Comparison of ENCODE assay signal across 7 mouse cellular contexts in genomic region chr11:109472821-109473170, GRCm38 (mm10). TPM values are rescaled to one million over a fixed set of nuclear protein-coding genes. Genes with fewer than 3 reads are reported as not detected.
DNase-seq lines count a peak whose midpoint lies in the region; ATAC-seq and TF ChIP-seq lines count a peak whose summit lies in the region.

No protein-coding gene starts in this region.

- no peak for TF ChIP-seq CTCF in embryonic fibroblast, embryonic 13.5 days (IDR thresholded peaks at IDR 0.05; ENCODE audit: borderline replicate concordance, insufficient read depth, low read length)

- under 1% methylated on average over 13 of the region's 13 CpGs for WGBS in limb, embryonic 11.5 days
- 0% methylated on average over 12 of the region's 13 CpGs for WGBS in stomach, embryonic 14.5 days

- no peaks in the 10 kb centered on the region for H3K9me3 ChIP-seq in megakaryocyte, embryonic 14.5 days
- H3K9me3 ChIP-seq in limb, embryonic 11.5 days (ENCODE audit: control insufficient read depth, low read length): no peaks in the 10 kb centered on the region
- no peaks in the 10 kb centered on the region for H3K9me3 ChIP-seq in stomach, embryonic 14.5 days (ENCODE audit: control insufficient read depth, low read depth, low read length)

- peak overlapping the region; percentile 88 for H3K9ac ChIP-seq in limb, embryonic 11.5 days (ENCODE audit: low read length)
- peak overlapping the region; percentile 71 for H3K9ac ChIP-seq in stomach, embryonic 14.5 days (replicated peaks; ENCODE audit: low read depth, low read length)

- peak overlapping the region; percentile 93 for H3K4me2 ChIP-seq in limb, embryonic 11.5 days (ENCODE audit: low read depth, severe bottlenecking)
- peak overlapping the region; percentile 94 for H3K4me2 ChIP-seq in stomach, embryonic 14.5 days (replicated peaks; ENCODE audit: low read depth, low read length)

- H3K27ac ChIP-seq in embryonic fibroblast, embryonic 13.5 days (ENCODE audit: insufficient read depth, low read length): no peak overlapping the region
- peak overlapping the region; percentile 72; the same call in 1 of the 2 replicates for H3K27ac ChIP-seq in limb, embryonic 11.5 days (replicated peaks; ENCODE audit: low read depth, low read length)
- peak overlapping the region; percentile 74; the same call in 1 of the 2 replicates for H3K27ac ChIP-seq in stomach, embryonic 14.5 days (ENCODE audit: low read length)

- no peak for DNase-seq in limb, embryonic 11.5 days (ENCODE audit: low spot score)
- no peak for DNase-seq in left cerebral cortex, adult 18-20 months (ENCODE audit: low spot score in 2 of 2)

- H3K27me3 ChIP-seq in megakaryocyte, embryonic 14.5 days (replicated peaks): no peaks in the 10 kb centered on the region
- peaks cover 4% of the 10 kb centered on the region; the same call in 1 of the 2 replicates for H3K27me3 ChIP-seq in limb, embryonic 11.5 days (ENCODE audit: control insufficient read depth, insufficient read depth, low read length)
- H3K27me3 ChIP-seq in stomach, embryonic 14.5 days (ENCODE audit: control insufficient read depth, insufficient read depth, low read length): no peaks in the 10 kb centered on the region

- peaks cover 23% of the 10 kb centered on the region for H3K36me3 ChIP-seq in megakaryocyte, embryonic 14.5 days (replicated peaks; ENCODE audit: low read length)
- no peaks in the 10 kb centered on the region for H3K36me3 ChIP-seq in limb, embryonic 11.5 days (ENCODE audit: control insufficient read depth, insufficient read depth, low read length)
- H3K36me3 ChIP-seq in stomach, embryonic 14.5 days (ENCODE audit: control insufficient read depth, insufficient read depth, low read length): no peaks in the 10 kb centered on the region

- ATAC-seq in megakaryocyte, adult 5-6 weeks (ENCODE audit: poor library complexity, severe bottlenecking): no peak
- peak; percentile 45; the same call in 1 of the 2 replicates for ATAC-seq in limb, embryonic 11.5 days (ENCODE audit: insufficient number of reproducible peaks, low FRiP score, low TSS enrichment, low read depth)
- ATAC-seq in stomach, embryonic 14.5 days (ENCODE audit: insufficient number of reproducible peaks, insufficient read depth, low FRiP score, low read depth): peak; percentile 44
- no peak for ATAC-seq in activated CD4-positive, CD25-positive, alpha-beta regulatory T cell, adult 4 months

- peak overlapping the region; percentile 99 for H3K4me3 ChIP-seq in megakaryocyte, embryonic 14.5 days (replicated peaks)
- H3K4me3 ChIP-seq in embryonic fibroblast, embryonic 13.5 days (ENCODE audit: insufficient read depth, low read length): peak overlapping the region; percentile 48
- peak overlapping the region; percentile 80 for H3K4me3 ChIP-seq in limb, embryonic 11.5 days (ENCODE audit: low read depth, low read length)
- H3K4me3 ChIP-seq in stomach, embryonic 14.5 days (ENCODE audit: low read depth, low read length): peak overlapping the region; percentile 80

- TF ChIP-seq POLR2A in embryonic fibroblast, embryonic 13.5 days (IDR thresholded peaks at IDR 0.05; ENCODE audit: low read depth, low read length): no peak

- peaks cover 74% of the 10 kb centered on the region for H3K4me1 ChIP-seq in megakaryocyte, embryonic 14.5 days
- no peaks in the 10 kb centered on the region for H3K4me1 ChIP-seq in embryonic fibroblast, embryonic 13.5 days (ENCODE audit: control insufficient read depth, insufficient read depth, low read length)
- 0 out of 2 replicates have a peak, but pooled peaks cover 2% of the 10 kb centered on the region for H3K4me1 ChIP-seq in limb, embryonic 11.5 days (ENCODE audit: control insufficient read depth, insufficient read depth, low read length)
- 0 out of 2 replicates have a peak, but pooled peaks cover 3% of the 10 kb centered on the region for H3K4me1 ChIP-seq in stomach, embryonic 14.5 days (ENCODE audit: control insufficient read depth, insufficient read depth, low read length)

RNA-seq across cellular contexts. Expression of gene Arsg, which starts 0.4 kb away (rescaled TPM):
- 0.88 TPM in 1 of 2 replicates, not detected in the other for polyA plus RNA-seq in megakaryocyte, embryonic 14.5 days (2012; ENCODE audit: insufficient read depth, low replicate concordance)
- 4.9 and 6.2 TPM in 2 replicates for total RNA-seq in megakaryocyte, adult 5-6 weeks (2015)
- total RNA-seq in megakaryocyte, adult 5-6 weeks (2017): 6.2 and 7.5 TPM in 2 replicates
- 2.7 and 3.9 TPM in 2 replicates for polyA plus RNA-seq in embryonic fibroblast, embryonic 13.5 days (2011; ENCODE audit: insufficient read length, low read depth, missing spikeins)
- polyA plus RNA-seq in limb, embryonic 11.5 days (2014; fragmentation: Nextera tagmentation; extraction: Ambion mirVana): 1.6 and 2.2 TPM in 2 replicates
- 3.5 TPM in 2 replicates for polyA plus RNA-seq in stomach, embryonic 14.5 days (2014; fragmentation: Nextera tagmentation; extraction: Ambion mirVana)
- polyA plus RNA-seq in activated CD4-positive, CD25-positive, alpha-beta regulatory T cell, adult 4 months (2017; shearing (Covaris generic)): 1 to 10 TPM; 4.5 to 5.5 TPM
- total RNA-seq in left cerebral cortex, adult 18-20 months (2021): 10 to 100 TPM; 12.0 to 14.7 TPM

RNA-seq across cellular contexts. Expression of gene Slc16a6, which starts 0.6 kb away (rescaled TPM):
- polyA plus RNA-seq in megakaryocyte, embryonic 14.5 days (2012; ENCODE audit: insufficient read depth, low replicate concordance): 23.4 and 34.7 TPM in 2 replicates
- total RNA-seq in megakaryocyte, adult 5-6 weeks (2015): 27.4 and 27.6 TPM in 2 replicates
- 10.5 and 14.7 TPM in 2 replicates for total RNA-seq in megakaryocyte, adult 5-6 weeks (2017)
- 1.0 and 3.0 TPM in 2 replicates for polyA plus RNA-seq in embryonic fibroblast, embryonic 13.5 days (2011; ENCODE audit: insufficient read length, low read depth, missing spikeins)
- 2.9 and 3.6 TPM in 2 replicates for polyA plus RNA-seq in limb, embryonic 11.5 days (2014; fragmentation: Nextera tagmentation; extraction: Ambion mirVana)
- polyA plus RNA-seq in stomach, embryonic 14.5 days (2014; fragmentation: Nextera tagmentation; extraction: Ambion mirVana): 4.4 and 6.7 TPM in 2 replicates
- 10 to 100 TPM; 21.1 to 24.9 TPM for polyA plus RNA-seq in activated CD4-positive, CD25-positive, alpha-beta regulatory T cell, adult 4 months (2017; shearing (Covaris generic))
- total RNA-seq in left cerebral cortex, adult 18-20 months (2021): 10 to 100 TPM in 1 of 2 experiments, 1 to 10 TPM in 1; 8.9 to 11.3 TPM

RNA-seq across cellular contexts. Expression of gene Amz2, which starts 47.0 kb away (rescaled TPM):
- polyA plus RNA-seq in megakaryocyte, embryonic 14.5 days (2012; ENCODE audit: insufficient read depth, low replicate concordance): 2.9 and 3.9 TPM in 2 replicates
- total RNA-seq in megakaryocyte, adult 5-6 weeks (2015): 19.2 and 26.5 TPM in 2 replicates
- 51.3 and 51.7 TPM in 2 replicates for total RNA-seq in megakaryocyte, adult 5-6 weeks (2017)
- 58.5 and 82.9 TPM in 2 replicates for polyA plus RNA-seq in embryonic fibroblast, embryonic 13.5 days (2011; ENCODE audit: insufficient read length, low read depth, missing spikeins)
- polyA plus RNA-seq in limb, embryonic 11.5 days (2014; fragmentation: Nextera tagmentation; extraction: Ambion mirVana): 44.8 and 50.1 TPM in 2 replicates
- polyA plus RNA-seq in stomach, embryonic 14.5 days (2014; fragmentation: Nextera tagmentation; extraction: Ambion mirVana): 42.8 and 46.6 TPM in 2 replicates
- polyA plus RNA-seq in activated CD4-positive, CD25-positive, alpha-beta regulatory T cell, adult 4 months (2017; shearing (Covaris generic)): 10 to 100 TPM; 39.6 to 51.6 TPM
- total RNA-seq in left cerebral cortex, adult 18-20 months (2021): 10 to 100 TPM; 49.2 to 56.1 TPM

RNA-seq across cellular contexts. Expression of gene 9930022D16Rik, which starts 59.1 kb away (rescaled TPM):
- not detected in 2 replicates for polyA plus RNA-seq in megakaryocyte, embryonic 14.5 days (2012; ENCODE audit: insufficient read depth, low replicate concordance)
- total RNA-seq in megakaryocyte, adult 5-6 weeks (2015): 0.07 TPM in 1 of 2 replicates, not detected in the other
- 0.08 TPM in 1 of 2 replicates, not detected in the other for total RNA-seq in megakaryocyte, adult 5-6 weeks (2017)
- not detected in 2 replicates for polyA plus RNA-seq in embryonic fibroblast, embryonic 13.5 days (2011; ENCODE audit: insufficient read length, low read depth, missing spikeins)
- not detected in 2 replicates for polyA plus RNA-seq in limb, embryonic 11.5 days (2014; fragmentation: Nextera tagmentation; extraction: Ambion mirVana)
- polyA plus RNA-seq in stomach, embryonic 14.5 days (2014; fragmentation: Nextera tagmentation; extraction: Ambion mirVana): not detected in 2 replicates
- polyA plus RNA-seq in activated CD4-positive, CD25-positive, alpha-beta regulatory T cell, adult 4 months (2017; shearing (Covaris generic)): under 1 TPM; 0.17 to 0.40 TPM
- total RNA-seq in left cerebral cortex, adult 18-20 months (2021): not detected

Comparison
In these comparisons a context has a peak if more than half of its experiments do, and no peak if none do; other contexts are left out.
1. H3K4me3 ChIP-seq: peak in every context shown above with its lines; median percentile 99 in megakaryocyte, embryonic 14.5 days; 80 in limb, embryonic 11.5 days; 80 in stomach, embryonic 14.5 days; 48 in embryonic fibroblast, embryonic 13.5 days.
2. ATAC-seq: peak in limb, embryonic 11.5 days (single experiment) and stomach, embryonic 14.5 days (single experiment); none in megakaryocyte, adult 5-6 weeks (single experiment) and activated CD4-positive, CD25-positive, alpha-beta regulatory T cell, adult 4 months (single experiment).